Mouse (Mus musculus) myocyte (in vitro differentiated cells): ENCODE measurements around the gene Usp16.

Experiments used
- CEBPB ChIP-seq: IDR thresholded peaks from 2 replicates; pipeline ENCODE4 v1.6.1; 2011; ENCODE audit warnings: mild to moderate bottlenecking, moderate library complexity; ENCODE audit not compliant: poor library complexity, insufficient read depth, severe bottlenecking
- E2F4 ChIP-seq: IDR thresholded peaks from one replicate; pipeline ENCODE4 v1.6.1; 2011; ENCODE audit warnings: mild to moderate bottlenecking, control low read depth, moderate library complexity; ENCODE audit not compliant: insufficient read depth
- MAX ChIP-seq: IDR thresholded peaks from one replicate; pipeline ENCODE4 v1.6.1; 2011; ENCODE audit warnings: low read depth, mild to moderate bottlenecking, control low read depth
- MYOD1 ChIP-seq, 3 experiments: IDR thresholded peaks; one replicate each; pipeline ENCODE4 v1.6.1; 2011; ENCODE audit warnings: control low read depth in 2 of 3, low read depth in 2 of 3, mild to moderate bottlenecking in 2 of 3, moderate library complexity in 1 of 3; ENCODE audit not compliant: insufficient read length in 2 of 3, control insufficient read depth in 1 of 3
- MYOG ChIP-seq, 3 experiments: IDR thresholded peaks; one replicate each; pipeline ENCODE4 v1.6.1; 2011; ENCODE audit warnings: control low read depth in 2 of 3, low read depth in 2 of 3, mild to moderate bottlenecking in 2 of 3; ENCODE audit not compliant: insufficient read length in 2 of 3, control insufficient read depth in 1 of 3, insufficient read depth in 1 of 3
- POLR2A ChIP-seq: IDR thresholded peaks from one replicate; pipeline ENCODE4 v1.6.1; 2011; ENCODE audit warnings: low read depth, mild to moderate bottlenecking, control low read depth, moderate library complexity; ENCODE audit not compliant: insufficient read length
- POLR2AphosphoS2 ChIP-seq: IDR thresholded peaks from one replicate; pipeline ENCODE4 v1.6.1; 2011; ENCODE audit warnings: low read depth, control low read depth; ENCODE audit not compliant: insufficient read length
- REST ChIP-seq: IDR thresholded peaks from one replicate; pipeline ENCODE4 v1.6.1; 2011; ENCODE audit warnings: mild to moderate bottlenecking, control low read depth, moderate library complexity; ENCODE audit not compliant: insufficient read depth, insufficient read length
- SRF ChIP-seq: IDR thresholded peaks from one replicate; pipeline ENCODE4 v1.6.1; 2011; ENCODE audit warnings: low read depth; ENCODE audit not compliant: control insufficient read depth, insufficient read length
- TCF12 ChIP-seq: IDR thresholded peaks from one replicate; pipeline ENCODE4 v1.6.1; 2011; ENCODE audit warnings: mild to moderate bottlenecking, control low read depth; ENCODE audit not compliant: poor library complexity, insufficient read depth, severe bottlenecking
- TCF3 ChIP-seq: IDR thresholded peaks from one replicate; pipeline ENCODE4 v1.6.1; 2011; ENCODE audit warnings: low read depth, control low read depth; ENCODE audit not compliant: insufficient read length
- USF1 ChIP-seq: IDR thresholded peaks from one replicate; pipeline ENCODE4 v1.6.1; 2011; ENCODE audit warnings: low read depth, mild to moderate bottlenecking, control low read depth, moderate library complexity

- TF ChIP-seq MYOD1 (IDR thresholded peaks at IDR 0.05; ENCODE audit: control insufficient read depth in 1 of 3, insufficient read length in 2 of 3, low read depth in 2 of 3) (no peak), E2F4 (no peak), MAX (no peak), MYOG (IDR thresholded peaks at IDR 0.05; ENCODE audit: control insufficient read depth in 1 of 3, insufficient read depth in 1 of 3, insufficient read length in 2 of 3, low read depth in 2 of 3) (no peak), POLR2A (no peak), CEBPB (no peak), POLR2AphosphoS2 (no peak), TCF12 (no peak), SRF (no peak), TCF3 (no peak), USF1 (no peak), REST (no peak)
These were observed 57.8 kb downstream of the Usp16 start for GRCm38 (mm10) chr16:87512331-87512730.
